Mouse (Mus musculus): ENCODE measurements at regions not wholly inside any gene's neighbourhood (a gene's known extent, or its start where the extent isn't known, plus 50 kb on each side); places are given as distances from the start of the nearest gene placed in this dataset.
"Not testable (repeated sequence)": the region's sequence is repeated elsewhere in the genome, so short reads cannot be mapped to it uniquely, and the experiment has no call there.

DNA sequence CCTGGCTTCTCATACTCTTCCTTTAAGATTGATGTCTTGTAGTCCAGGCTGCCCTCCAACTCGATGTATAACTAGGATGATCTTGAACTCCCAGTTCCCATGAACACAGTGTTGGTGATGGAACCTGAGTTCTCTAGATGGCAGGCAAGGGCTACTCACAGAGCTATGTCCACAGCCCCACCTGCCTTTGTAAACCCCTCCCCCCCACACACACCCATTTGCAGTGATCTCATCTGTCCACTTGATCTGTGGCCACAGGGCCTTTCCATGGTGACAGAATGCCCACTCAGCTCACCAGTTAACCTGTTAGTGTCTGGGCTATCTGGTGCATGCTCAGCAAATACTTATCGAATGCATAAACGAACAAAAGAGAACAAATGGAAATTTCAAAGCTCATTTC lies 176.4 kb downstream of the Nucb2 start:
- peak; percentile 23 for DNase-seq (ENCODE audit: low spot score)

- DNase-seq (ENCODE audit: low spot score), result peak; percentile 48
Measured at GRCm38 (mm10) chr7:116681268-116681667, 177.1 kb downstream of the Nucb2 start.

- DNase-seq (ENCODE audit: low spot score), result no peak
Measured at GRCm38 (mm10) chr7:116700409-116700808, 196.2 kb downstream of the Nucb2 start.

DNA sequence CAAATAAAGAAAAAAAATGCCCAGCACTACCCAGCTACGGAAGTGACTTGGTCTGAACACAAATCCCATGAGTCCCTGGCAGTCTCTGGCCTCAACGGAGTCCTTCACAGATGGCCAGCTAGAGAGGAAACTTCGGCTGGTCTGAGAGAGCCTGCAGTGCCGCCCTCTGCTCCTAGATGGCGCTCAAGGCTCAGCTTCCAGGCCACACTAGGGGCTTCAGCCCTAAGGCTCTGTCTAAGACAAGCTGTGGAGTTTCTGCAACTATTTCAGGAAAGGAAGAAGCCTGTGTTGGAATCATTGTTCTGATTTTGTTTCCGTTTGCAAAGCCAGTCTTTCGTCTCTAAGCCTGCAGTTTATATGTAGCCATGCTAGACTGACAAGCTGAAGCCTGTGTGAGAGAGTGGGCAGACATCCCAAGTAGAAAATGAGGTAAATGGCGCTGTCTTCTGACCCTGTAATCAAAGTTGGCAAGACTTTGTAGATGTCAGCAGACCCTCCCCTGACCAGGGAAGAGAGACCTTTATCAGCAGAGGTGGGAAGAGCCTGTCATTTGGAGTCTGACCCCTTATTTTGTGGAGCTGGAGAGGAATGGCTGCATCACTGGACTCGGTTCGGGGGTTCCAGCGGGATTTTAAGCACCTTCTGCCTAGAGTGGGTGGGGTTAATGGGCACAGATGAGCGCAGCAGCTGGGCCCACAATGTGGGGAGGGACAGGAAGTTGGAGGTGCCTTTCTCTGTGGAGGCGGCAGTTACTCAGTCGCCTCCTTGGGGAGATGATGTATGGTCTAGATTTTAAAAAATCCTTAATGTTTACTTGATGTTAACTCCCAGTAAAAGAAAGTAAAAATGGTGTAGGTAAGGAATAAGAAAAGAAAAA lies 197.5 kb downstream of the Nucb2 start:
- peak; percentile 88 for DNase-seq (ENCODE audit: low spot score)

DNA sequence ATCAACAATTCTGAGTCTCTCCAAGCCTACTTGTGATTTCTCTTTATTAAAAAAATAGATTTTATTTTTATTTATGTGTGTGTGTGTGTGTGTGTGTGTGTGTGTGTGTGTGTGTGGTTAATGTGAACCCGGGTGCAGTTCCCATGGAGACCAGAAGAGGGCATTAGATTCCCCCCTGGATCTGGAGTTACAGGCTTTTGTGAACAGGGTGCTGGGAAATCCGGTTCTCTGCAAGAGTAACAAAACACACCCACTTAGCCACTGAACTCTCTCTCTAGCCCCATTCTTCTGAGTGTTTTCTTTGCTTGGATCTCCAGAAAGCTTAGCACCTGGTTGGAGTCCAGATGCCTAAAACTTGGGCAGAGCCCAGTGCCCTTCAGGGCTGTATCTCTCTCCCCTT lies 198.4 kb downstream of the Nucb2 start:
- DNase-seq (ENCODE audit: low spot score), result no peak

DNA sequence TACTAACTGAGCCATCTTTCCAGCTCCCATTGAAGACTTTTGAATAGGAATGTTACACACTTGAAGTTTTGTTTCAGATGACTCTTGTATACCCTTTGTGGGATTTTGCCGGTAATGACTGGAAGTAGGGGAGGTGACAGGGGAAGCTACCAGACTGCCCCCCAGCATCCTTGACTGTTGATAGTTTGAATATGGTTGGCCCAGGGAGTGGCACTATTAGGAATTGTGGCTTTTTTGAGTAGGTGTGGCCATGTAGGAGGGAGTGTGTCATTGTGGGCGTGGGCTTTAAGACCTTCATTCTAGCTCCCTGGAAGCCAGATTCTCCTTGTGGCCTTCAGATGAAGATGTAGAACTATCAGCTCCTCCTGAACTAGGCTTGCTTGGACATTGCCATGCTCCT lies 207.4 kb downstream of the Nucb2 start:
- no peak for DNase-seq (ENCODE audit: low spot score)

DNA sequence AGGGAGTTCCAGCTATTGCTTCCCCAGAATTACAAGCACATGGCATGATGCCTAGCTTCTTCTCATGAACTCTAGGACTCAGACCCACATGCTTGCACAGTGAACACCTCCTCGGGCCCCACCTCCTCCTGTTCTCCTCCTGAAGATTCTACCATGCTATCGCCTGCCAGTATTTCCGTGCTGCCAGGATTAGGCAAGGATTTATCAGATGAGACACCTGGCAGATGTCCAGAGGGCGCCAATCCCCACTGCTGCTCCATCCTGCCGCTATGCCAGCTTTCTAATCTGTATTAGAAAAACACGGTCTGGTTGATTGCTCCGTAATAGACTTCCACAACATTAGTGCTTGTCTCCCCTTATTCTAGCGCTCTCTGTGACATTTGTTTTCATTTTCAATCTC lies 209.0 kb downstream of the Nucb2 start:
- no peak for DNase-seq (ENCODE audit: low spot score)

DNA sequence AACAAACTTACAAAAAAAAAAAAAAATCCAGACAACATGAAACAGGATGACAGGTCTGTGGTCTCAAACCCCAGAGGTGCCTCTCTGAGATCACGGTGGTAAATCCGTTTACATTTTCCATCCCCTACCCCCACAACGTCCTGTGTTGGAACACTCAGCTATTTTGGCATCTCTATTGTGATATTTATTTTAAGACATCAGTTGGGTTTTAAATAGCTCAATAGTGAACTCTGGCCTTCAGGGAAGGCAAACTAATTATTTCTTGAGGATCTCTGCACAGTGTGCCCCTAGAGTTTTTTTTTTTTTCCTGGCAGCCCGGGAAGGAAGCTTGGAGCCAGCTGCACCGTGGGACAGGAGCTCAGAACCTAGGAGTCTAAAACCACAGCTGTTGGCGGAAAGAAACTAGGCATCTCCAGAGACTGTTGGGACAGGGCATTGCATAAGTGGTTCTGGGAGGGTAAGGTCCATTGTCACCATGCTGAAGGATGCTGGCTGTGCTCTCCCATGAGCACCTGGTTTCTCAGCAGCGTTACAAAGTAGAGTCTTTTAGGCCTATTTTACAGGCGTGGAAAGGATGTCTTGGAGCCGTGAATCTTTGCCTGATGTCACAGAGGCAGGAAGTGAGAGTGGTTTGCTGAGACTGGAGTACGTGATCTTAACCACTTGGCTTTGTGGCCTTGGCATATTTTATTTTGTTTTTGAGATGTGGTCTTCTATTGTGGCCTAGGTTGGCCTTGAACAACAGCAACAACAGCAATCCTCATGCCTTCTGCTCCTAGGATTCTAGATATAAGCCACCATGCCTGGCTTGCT lies 211.3 kb downstream of the Nucb2 start:
- no peak for DNase-seq (ENCODE audit: low spot score)

- no peak for DNase-seq (ENCODE audit: low spot score)
Measured at GRCm38 (mm10) chr7:116728379-116728778, 224.2 kb downstream of the Nucb2 start.

DNA sequence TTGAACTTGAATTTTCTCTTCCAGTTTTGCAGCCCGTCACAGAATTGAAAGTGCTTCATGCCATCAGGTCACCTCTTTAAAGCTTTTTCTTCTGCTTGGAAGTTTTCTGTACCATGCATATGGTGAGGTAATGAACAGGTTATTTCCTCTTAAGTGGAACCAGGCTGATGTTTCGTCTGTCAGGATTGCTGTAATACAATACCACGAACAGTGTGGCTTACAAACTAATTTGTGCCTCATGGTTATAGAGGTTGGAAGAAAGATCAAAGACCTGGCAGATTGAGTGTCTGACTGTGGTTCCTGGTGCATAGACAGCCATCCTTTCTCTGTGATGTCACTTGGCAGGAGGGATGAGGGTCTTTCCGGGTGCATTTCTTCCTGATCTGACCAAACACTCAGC lies 225.6 kb downstream of the Nucb2 start:
- no peak for DNase-seq (ENCODE audit: low spot score)

DNA sequence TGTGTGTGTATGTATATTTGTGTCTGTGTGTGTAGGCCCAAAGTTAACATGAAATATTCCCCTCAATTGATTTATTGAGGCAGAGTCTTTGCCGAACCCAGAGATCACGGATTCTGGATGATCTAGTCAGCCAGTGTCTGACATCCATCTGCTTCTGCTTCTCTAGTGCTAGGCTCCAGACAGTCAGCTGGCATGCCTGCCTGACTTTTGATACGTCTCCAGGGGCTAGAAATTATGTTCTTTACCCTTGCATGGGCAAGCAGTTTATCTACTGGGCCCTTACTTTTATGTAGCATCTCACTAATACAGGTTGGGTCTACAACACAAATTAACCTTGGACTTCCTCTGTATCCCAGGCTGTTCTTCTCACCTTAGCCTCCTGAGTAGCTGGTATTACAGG lies 231.5 kb downstream of the Nucb2 start:
- no peak for DNase-seq (ENCODE audit: low spot score)

DNA sequence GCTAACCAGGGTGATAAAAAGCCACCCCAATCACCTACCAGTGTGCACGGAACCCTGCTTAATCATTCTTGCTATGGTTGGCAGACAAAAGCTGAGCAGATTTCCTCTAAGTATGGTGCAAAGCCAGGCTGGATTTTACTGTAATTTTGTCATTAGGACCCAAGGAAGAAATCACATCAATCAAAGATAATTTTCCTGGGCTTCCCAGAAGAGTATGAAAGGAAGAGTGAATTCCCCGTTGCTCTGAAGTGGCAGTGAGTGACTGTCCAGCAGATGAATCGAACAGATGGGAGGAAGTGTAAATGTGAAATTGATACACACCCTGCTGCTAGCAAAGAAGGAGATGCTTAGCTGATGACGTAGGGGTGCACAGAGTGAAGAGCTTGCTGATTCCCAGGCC lies 232.2 kb downstream of the Nucb2 start:
- peak; percentile 28 for DNase-seq (ENCODE audit: low spot score)

GRCm38 (mm10) chr7:116738009-116738408 lies 233.8 kb downstream of the Nucb2 start:
- no peak for DNase-seq (ENCODE audit: low spot score)

- no peak for DNase-seq (ENCODE audit: low spot score)
Measured at GRCm38 (mm10) chr7:116754556-116754955, 250.4 kb downstream of the Nucb2 start.

DNA sequence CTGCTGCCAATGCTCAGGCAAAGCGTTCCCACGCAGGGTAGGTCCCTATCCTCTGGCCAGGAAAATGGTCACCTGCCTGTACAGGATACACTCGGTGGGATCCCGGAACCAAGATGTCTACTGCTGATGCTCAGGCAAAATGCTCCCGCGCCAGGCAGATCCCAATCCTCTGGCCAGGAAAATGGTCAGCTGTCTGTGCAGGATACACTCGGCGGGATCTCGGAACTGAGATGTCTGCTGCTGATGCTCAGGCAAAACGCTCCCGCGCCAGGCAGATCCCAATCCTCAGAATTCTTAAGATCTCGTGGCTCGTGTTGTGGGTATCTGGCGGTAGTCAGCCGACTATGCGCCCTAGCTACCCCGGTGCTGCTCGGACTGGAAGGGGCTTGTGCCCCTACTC lies 288.0 kb downstream of the Nucb2 start:
- not testable (repeated sequence) for DNase-seq (ENCODE audit: low spot score)

- DNase-seq (ENCODE audit: low spot score), result no peak
Measured at GRCm38 (mm10) chr7:116808475-116808874, 304.3 kb downstream of the Nucb2 start.

- no peak for DNase-seq (ENCODE audit: low spot score)
Measured at GRCm38 (mm10) chr7:116816494-116816893, 312.3 kb downstream of the Nucb2 start.

- no peak for DNase-seq (ENCODE audit: low spot score)
Measured at GRCm38 (mm10) chr7:116817991-116818390, 313.8 kb downstream of the Nucb2 start.

GRCm38 (mm10) chr7:116820613-116821012 lies 316.4 kb downstream of the Nucb2 start:
- DNase-seq (ENCODE audit: low spot score), result no peak

GRCm38 (mm10) chr7:116842894-116843293 lies 338.7 kb downstream of the Nucb2 start:
- no peak for DNase-seq (ENCODE audit: low spot score)

DNA sequence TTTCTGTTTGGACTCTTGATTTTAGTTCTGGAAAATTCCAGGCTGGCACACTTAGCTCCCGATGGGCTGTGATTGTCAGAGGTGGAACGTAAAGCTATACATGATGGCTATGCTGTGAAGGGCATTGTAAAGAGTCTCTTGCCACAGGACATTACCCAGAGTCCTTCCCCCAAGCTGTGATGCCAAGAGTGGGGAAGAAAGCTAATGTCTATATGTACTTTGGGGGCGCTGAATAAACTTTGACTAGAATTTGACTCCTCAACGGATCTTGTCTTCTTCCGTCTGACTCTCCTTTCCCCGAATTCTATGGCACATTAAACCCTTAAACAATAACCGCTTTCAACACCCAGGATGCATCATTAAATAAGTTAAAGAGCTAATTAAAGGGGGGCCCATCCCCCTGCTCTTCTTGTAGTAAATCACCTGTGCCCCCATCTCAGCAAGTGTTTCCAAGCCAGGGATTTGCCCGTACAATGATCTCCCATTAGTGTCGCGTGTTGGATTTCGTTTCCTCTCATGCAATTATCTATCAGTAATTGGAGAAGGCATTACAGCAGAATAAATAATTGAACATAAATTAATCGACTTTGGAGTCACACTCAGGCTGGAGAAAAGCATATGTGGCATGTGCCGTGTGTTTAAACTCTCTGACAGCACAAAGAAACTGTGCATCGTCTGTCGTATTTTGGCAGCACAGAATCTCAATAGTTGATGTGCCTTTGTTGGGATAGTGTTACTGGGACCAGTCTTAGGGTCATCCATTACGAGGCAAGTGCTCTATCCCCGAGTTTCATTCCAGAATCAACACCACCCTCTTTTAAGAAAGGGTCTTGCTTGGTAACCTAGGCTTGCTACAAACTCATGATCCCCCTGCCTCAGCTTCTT lies 343.9 kb downstream of the Nucb2 start:
- DNase-seq (ENCODE audit: low spot score), result no peak

GRCm38 (mm10) chr7:116853351-116853750 lies 349.2 kb downstream of the Nucb2 start:
- no peak for DNase-seq (ENCODE audit: low spot score)
